Mouse (Mus musculus): ENCODE measurements around the gene Rasl10b.
A peak's percentile ranks its signal among the peaks of the same experiment; 100 is the strongest.

Gene Rasl10b

DNA sequence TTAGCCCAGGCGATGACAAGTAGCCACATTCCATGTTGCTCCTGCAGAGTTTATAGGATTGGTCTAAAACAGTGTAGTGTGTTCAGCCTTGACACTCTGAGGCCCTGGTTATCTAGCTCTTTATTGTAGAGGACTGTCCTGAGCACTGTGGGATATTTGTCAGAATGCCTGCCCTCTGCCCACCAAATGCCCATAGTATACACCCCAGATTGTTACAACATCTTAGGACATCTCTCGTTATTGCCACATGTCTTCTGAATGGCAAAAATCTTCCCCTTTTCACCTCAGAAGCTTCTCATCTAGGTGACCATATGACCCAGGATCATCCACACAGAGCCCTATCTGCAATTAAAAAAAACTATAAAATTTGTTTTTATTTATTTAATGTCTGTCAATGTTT lies 23.6 kb downstream of the Rasl10b start:
- DNase-seq, result no peak

DNA sequence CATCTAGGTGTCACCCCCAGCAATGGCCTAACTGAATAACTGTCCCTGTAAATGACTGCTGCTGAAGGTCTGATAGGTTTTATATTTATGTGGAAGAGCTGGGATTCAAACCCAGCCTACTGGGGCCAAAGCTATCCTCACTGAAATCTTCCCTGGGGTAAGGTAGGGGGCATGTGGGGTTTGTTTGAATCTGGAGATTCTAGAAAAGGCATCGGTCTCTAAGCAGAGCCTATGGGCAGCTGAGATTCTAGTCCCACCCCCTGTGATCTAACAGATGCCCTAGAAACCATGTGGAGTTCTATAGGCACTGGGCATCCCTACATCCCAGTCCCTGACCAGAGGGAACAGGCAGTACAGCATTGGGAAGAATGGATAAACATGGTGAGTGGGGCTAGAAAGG lies 28.4 kb downstream of the Rasl10b start, which contains the start of gene 1700020L24Rik:
TSS of gene 1700020L24Rik (plus strand) at position 301 of the 400 bp plus-strand sequence.
- no peak for DNase-seq

DNA sequence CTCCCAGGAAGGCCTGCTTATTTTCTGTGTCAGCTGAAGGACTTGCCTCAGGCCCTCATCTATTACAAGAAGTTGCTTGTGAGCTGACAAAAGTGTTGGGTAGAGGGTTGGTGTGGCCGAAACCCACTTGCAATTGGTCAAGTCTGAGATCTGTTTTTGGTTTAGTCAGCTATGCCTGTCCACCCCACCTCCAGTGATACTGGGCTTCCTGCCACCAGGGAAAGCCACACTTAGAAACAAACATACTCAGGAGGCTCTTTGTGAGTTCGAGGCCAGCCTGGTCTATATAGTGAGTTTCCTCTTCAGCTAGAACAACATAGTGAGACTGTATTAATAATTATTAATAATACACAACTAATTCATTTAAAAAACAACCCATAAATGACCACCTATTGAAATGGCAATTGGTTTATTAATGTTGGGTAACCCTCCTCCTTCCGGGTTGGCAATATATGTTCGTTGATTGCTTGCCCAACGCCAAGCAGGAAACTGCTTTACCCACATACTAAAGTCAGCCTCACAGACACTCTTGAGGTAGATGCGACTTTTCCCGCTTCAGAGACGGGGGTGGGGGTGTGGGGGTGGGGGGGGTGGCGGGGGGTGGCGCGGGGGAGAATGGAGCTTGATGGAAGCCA lies 30.6 kb downstream of the Rasl10b start:
- no peak for DNase-seq

DNA sequence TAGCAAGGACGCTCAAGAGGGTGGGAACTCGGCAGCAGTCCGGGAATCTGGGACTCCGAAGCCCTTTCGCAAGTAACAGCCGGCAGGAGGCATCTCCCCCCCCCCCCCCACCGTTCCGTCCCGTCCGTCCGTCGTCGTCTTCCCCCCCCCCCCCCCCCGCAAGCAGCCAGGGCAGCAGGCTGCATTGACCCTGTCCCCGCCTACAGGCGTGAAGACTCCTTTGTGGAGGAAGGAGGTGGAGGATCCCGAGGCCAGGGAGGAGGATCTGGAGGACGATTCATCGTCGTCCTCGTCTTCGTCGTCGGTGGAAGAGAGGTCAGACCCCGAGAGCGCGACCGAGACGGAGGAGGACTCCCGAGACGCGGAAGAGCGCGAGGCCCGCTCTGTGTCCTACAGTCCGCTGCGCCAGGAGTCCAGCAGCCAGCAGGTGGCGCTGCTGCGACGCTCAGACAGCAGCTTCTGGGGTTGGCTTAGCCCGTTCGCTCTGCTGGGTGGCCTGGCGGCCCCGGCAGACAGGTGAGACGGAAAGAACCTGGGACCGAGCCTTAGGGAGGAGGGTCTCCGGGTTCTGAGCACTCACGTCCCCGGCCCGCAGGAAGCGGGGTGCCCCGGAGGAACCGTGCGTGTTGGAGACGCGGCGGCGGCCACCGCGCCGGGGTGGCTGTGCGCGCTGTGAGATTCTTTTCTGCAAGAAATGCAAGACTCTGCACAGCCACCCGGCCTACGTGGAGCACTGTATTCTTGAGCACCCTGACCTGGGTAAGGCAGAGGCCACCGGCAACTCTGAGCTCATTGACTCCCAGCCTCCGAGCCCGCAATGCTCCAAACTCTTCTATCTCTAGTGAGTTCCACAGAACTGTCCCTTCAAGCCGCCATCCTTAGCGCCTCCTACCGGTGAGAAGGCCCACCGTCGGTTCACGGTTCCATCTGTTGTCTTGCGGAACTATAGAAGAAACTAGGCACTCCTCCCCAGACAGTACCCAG lies 31.4 kb downstream of the Rasl10b start:
- DNase-seq, result peak; percentile 89

DNA sequence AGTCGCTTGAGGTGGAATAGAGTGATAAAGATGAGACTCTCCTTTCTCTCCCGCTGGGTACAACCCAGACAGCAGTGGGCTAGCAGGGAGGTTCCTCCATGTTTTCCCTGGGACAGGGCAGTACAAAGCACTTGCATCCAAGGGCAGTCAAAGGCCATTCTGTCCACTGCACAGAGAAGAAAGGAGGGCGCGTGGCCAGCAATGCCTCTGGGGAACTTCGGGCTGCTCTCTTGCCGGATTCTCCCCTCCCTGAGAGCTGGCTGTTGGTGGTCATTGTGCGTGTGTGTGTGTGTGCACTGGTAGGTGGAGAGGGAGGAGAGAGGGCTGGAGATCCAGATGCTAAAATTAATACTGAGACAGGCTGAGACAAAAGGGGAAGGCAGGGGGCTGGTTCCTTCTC lies 32.3 kb downstream of the Rasl10b start:
- no peak for DNase-seq

DNA sequence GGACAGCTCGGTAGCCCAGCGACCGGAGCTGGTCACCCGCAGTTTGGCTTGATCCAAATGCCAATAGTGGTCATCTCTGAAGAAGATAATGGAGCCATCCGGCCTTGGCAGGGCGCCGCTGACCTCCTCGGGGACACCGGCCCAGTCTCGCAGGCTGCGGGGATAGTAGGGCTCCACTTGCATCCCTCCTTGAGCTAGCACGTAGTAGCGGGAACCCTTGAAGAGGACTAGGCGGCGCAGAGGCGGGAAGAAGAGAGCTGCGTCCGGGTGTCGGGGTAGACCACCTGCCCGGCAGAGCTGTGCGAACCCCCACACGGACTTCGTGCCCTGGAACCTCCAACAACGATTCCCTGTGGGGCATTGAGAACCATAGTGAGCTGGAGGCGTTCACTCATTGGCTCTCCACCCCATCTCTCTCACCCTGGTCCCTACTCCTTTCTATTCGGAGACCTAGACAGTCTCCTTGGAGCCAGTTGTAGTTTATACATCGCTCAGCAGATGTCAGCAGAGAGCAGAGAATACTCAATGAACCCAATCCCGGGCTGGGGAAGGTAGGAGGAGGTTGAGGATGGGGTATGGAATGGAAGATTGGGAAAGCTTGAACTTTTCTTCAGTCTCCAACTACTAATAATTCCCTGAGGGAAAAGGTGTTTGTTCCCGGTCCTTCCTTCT lies 33.8 kb downstream of the Rasl10b start:
- peak; percentile 85 for DNase-seq

DNA sequence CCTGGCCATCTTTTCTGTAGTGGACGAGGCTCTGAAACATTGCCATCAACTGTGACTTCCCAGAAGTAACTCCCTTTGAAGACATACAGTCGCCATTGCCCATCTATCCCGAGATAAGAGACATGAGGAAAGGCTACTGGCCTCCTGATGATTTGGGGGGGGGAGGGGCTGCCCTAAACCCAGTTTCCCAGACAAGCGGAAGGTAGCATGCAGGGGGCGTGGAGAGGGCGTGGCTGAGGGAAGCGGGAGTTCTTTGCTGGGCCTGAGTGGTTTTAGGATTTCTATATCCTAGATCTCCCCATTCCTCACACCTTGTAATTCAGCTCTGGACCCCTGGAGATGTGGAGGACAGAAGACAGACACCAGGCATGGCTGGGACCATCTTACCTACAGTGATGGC lies 34.9 kb downstream of the Rasl10b start:
- DNase-seq, result no peak

DNA sequence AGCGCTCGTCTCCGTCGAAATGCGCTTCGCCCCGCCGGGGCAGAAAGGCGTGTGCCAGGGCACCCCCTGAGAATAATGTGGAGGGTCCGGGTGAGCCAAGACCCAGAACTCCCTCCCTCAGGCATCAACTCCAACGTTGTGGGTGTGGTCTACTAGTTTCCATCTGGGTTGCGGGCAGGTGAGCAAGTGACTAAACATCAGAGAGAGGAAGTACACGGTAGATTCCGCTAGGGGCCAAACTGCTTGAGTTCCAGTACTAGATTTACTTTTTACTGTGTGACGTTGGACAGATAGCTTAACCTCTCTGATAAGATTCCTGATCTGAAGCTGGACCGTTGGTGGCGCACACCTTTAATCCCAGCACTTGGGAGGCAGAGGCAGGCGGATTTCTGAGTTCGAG lies 36.1 kb downstream of the Rasl10b start:
- DNase-seq, result no peak

DNA sequence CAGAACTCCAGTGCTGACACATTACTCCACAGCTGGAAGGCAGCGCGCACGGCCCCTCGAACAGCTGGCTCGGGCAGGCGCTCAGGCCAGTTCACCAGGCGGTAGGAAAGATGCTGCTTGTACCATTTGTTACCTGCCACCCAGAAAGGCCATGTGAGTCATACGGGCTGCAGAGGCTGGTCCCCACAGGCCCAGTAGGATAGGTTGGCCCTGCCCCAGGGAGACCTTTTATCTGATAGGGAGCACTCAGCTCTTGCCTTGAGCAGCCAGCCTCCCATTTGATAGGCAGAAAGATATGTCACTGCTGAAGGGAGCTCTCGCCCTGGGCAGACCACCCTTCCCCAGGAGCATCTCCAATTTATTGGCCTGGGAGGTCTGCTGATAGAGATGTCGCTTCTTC lies 38.7 kb downstream of the Rasl10b start:
- no peak for DNase-seq

DNA sequence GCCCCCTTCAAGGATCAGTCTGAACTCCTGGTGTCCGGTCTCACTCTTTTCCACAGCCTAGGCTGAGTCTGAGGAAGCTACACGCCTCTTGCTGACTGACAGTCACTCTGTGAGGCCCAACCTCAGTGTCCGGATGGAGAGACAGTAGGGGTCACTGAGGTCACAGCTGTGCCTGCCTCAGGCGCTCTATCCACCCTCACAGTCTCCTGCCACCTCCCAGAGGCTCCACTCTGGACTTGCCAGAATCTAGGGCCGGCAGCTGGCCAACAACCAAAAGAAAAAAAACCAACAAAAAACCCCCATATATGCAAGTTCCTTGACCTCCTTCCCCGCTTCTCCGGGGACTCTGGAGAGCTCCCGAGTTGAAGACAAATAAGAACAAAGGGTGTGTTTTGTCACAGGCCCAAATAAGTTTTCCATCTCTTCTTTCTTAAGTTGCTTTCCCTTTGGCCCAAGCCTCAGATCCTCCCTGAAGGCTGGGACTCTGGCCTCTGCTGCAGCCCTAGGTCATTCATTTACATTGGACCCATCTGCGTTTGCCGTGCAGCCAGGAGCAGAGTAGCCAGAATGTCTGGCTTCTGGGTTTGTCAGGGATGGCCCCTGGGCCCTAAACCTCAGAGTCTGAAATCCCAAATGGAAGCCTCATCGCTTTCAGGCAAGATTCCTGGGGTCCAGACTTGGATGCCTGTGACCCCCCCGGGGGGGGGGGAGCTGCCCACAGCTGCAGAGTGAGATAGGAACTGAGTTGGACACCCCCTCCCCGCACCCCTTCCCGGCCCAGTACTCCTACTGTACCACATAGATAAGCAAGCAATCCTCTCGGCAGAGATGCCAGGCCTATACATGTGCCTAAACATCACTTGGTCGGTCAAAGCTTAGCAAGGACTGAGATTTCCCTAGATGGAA lies 39.3 kb downstream of the Rasl10b start:
- DNase-seq, result no peak

DNA sequence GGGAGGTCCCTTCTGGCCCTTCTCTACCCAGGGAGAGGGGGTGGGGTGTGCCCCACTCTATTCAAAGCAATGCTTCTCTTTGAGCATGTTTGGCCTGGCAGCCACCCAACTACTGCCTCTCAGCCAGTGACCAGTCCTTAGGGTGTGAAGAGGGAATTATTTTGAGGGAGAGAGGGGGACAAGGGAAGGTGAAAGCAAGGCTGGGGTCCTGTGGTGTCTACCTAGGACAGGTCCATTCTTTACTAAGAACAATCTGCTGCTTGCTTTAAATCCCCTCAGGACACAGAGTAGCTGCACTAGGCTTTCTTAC lies 39.9 kb downstream of the Rasl10b start:
- DNase-seq, result no peak

DNA sequence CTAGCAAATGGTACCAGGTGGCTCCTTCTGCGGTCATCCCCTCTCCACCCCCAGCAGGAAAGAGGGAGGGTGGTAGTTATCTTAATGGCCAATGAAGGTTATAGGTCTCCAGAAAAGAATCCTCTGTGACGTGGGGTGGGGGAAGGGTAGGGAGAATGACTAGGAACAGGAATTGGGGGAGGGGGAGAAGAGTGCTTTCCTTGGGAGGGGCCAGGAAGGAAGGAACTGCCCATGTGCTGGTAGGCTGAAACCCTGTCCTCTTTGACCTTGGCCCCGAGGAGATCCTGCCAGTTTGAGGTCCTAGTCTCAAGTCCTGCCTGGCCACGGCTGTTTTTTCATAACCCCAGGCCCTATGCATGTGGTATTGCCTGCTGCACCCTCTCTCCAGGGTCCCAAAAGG lies 40.4 kb downstream of the Rasl10b start:
- no peak for DNase-seq

DNA sequence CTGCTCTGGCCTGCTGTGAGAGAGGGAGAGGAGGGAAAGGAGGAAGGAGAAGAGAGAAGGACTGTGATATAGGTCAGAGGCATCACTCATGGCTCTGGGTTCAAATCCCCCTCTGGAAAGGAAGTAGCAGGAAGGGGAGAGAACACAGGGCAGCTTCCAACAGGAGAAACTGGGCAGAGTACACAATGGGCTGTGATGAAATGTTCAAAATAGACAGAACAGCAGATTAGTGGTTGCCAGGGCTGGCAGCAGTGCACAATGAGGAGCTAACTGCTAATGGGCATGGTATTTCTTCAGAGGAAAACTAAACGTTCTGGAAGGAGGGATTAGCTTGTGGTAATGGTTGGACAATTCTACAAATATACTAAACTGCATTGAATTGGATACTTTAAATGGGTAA lies 41.6 kb downstream of the Rasl10b start:
- no peak for DNase-seq

DNA sequence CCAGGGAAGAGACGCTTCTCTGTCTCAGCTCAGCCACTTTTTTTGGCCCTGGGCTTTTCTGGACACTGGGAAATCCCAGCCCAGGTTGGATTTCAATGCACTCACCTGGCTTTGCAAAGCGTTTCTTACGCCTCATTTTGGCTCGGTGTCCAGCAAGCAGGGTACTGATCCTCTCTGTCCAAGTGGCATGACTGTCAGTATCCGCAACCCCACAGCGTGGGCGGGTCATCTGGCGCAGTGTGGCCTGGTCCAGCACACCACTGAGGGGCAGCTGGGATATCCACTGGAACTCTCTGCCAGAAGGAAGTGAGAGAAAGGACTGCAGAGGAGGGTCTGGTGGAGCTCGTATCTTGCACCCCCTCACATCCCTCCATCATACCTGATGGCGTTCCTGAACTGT lies 42.3 kb downstream of the Rasl10b start:
- no peak for DNase-seq

DNA sequence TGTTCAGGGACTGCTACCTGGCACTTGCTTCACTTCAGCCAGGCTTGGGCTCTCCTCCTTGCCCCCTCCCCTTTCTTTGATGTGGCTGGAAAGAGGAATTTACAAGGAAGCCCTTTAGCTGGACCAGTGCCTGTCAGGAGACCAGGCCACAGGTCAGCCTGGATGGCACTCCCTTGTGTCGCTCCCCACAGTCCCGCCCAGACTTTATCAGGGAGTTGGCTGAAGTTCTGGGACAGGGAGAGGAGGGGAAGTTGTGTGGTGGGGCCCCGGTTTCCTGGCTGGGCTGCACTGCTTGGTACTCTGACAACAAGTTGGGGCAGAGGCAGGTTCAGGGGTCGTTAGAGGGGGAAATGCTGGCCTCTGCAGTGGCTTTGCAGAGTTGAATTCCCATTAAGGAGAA lies 45.6 kb downstream of the Rasl10b start:
- no peak for DNase-seq

DNA sequence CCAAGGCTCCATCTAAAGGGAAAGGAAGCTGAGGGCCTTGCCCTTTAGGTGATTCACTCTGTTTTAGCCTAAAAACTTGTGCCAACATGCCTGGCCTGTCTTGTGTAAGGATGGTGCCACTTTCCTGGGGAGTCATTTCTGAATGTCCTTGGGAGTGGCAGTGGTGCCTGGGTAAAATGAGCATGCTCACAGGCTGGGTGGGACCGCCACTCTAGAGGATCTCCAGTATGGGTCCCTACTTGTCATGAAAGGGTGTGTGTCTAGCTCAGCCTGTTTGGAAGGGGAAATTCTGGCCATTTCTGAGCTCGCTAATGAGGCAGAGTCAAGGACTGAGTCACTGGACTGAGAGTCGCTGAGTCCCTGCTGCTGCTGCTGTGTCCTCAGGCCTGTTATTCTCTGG lies 46.7 kb downstream of the Rasl10b start:
- no peak for DNase-seq

DNA sequence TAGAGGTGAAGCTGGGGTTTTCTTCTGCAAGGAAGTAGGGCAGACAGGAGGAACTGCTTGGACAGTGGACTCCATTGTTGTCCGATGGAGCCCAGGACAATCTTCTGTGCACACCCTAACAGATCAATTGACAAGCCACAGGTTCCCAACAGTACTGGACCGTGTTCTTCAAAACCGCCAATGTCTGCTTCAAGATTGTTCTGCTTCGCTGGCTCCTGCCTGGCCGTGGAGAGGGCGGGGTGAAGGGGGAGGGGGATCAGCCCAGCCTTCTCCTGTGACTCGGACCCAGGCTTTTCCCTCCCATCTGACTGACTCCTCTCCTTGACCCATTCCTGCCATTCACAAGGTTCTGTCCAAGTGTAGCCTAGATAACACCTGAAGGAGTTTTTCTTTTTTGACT lies 48.3 kb downstream of the Rasl10b start:
- no peak for DNase-seq

DNA sequence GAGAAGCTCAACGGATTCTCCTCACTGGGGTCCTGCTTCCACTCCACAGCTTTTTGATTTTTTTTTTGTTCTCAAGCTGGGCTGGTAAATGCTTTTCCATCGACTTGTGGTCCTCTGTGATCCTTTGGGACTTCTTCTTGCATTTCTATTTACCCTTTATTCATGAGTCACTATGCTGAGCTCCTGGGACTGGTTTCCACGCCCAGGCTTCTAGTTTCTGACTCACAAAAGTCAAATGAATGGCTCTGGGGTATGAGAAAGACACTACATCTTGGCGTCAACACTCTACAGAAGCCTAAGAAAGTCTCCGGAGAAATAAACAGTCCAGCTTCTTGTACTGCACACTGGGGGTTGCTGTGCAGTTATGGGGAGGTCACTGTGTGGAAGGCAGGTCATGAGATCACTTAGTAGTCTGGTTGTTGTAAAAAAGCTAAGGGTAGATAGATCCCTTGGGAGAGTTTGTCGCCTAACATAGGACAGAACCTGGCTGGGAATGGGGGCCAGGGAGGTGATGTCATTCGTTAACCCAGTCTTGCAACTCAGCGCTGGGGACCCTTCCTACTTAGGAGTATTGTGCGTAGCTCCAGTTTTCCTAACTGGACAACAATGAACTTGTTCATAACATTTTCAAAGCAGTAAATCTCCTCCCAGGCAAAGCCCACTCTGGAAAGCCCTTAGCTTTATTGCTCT lies 49.1 kb downstream of the Rasl10b start:
- no peak for DNase-seq

DNA sequence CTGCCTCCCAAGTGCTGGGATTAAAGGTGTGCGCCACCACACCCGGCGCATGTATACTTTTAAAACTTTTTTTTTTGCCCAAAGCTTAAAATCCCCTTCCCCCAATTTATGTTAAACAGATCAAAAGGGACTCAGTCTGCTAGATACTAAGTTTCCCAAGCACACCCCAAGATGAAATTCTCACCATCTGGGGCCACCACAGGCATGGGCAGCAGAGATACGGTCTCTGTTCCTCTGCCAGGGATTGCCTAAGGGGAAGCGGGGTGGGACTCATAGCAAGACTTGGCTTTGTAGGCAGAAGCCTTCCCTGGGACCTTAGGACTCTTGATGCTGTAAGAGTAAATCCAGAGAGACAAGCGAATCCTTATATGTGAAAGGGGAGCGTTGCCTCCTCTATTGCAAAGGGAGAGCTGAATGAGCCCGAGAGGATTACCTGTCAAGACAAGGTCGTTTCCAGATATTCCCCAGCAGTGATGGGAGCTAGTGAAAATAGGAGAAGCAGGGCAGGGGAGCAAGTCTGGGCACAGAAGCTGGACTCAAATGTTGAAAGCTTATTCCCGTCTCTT lies 52.6 kb downstream of the Rasl10b start:
- no peak for DNase-seq

DNA sequence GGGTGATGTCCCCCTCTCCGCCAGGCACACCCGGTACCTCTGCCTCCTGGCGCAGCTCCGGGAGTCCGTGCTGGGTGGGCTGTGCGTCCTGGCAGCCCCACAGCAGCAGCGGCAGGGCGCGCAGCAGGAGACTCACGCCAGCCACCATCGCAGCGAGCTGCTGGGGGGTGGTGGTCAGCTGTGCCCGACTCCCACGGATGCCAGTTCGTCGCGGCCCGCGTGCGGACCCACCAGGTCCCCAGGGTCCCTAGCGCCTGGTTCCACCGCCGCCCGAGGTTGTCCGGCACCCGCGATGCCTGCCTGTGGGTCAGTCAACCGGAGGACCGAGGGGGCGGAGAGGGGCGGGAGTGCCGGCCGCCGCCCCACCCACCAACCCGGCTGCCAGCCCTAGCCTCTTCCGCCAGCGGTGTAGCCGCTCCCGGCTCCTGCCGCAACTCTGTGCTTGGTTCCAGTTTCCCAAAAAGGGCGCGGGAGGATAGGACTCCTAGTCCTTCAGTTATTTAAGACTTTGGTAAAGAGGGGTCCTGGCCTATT lies 53.8 kb downstream of the Rasl10b start, which contains the start of gene Mmp28:
TSS of gene Mmp28 (minus strand) at position 361 of the 534 bp plus-strand sequence.
- no peak for DNase-seq

DNA sequence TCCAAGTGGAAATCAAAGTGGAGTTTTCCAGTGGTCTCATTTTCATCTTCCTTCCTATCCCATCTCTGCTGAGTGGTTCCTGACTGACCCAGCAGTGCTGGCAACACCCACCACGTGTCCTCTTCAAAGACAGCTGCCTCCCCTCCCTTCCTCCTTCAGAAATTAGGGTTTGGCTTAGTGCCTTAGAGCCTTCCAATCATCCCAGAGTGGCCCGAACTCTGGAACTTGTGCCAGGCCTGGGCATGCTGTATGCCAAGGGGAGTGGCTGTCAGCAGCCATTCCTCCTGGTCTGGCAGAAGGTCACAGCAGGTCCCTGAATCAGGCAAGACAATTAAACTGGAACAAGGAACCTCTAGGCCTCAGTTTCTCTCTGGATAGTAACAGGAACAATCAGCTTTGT lies 57.0 kb downstream of the Rasl10b start:
- peak; percentile 80 for DNase-seq

All from cerebellum, adult 8-10 months (tissue).